Mouse (Mus musculus): ENCODE measurements at regions not wholly inside any gene's neighbourhood (a gene's known extent, or its start where the extent isn't known, plus 50 kb on each side); places are given as distances from the start of the nearest gene placed in this dataset.

- DNase-seq (ENCODE audit: low read depth, low spot score): peak; percentile 39
These were observed 432.4 kb upstream of the Gnpda2 start for GRCm38 (mm10) chr5:70024571-70024970.

GRCm38 (mm10) chr5:70011951-70012350 is 419.8 kb upstream of the Gnpda2 start:
- no peak for DNase-seq (ENCODE audit: low read depth, low spot score)
